Mouse (Mus musculus) heart, embryonic 12.5 days (tissue): Measurements from ENCODE around the gene Cachd1. TPM values are rescaled to one million over a fixed set of nuclear protein-coding genes. Genes with fewer than 3 reads are reported as not detected.

Source experiments
- ATAC-seq: fragments of 200-750 bp; cut with Nextera tagmentation; 2 replicates; pipeline ENCODE4 v1.8.0; 2017; ENCODE audit warnings: moderate TSS enrichment, moderate library complexity; ENCODE audit not compliant: insufficient number of reproducible peaks, low FRiP score
- H3K27ac ChIP-seq: fragments of 300-500 bp; sonication (generic); 2 replicates; pipeline ENCODE4 v1.5.1; 2016; ENCODE audit warnings: mild to moderate bottlenecking, moderate library complexity; ENCODE audit not compliant: poor library complexity, severe bottlenecking
- H3K27me3 ChIP-seq: fragments of 300-500 bp; sonication (generic); replicated peaks from 2 replicates; pipeline ENCODE4 v1.6.1; 2016; ENCODE audit warnings: mild to moderate bottlenecking, moderate library complexity
- H3K36me3 ChIP-seq: fragments of 300-500 bp; sonication (generic); 2 replicates; pipeline ENCODE4 v1.6.1; 2016; ENCODE audit warnings: mild to moderate bottlenecking, moderate library complexity
- H3K4me1 ChIP-seq: fragments of 300-500 bp; sonication (generic); replicated peaks from 2 replicates; pipeline ENCODE4 v1.6.1; 2016; ENCODE audit warnings: mild to moderate bottlenecking
- H3K4me2 ChIP-seq: fragments of 300-500 bp; sonication (generic); 2 replicates; pipeline ENCODE4 v1.6.1; 2016; ENCODE audit warnings: mild to moderate bottlenecking, moderate library complexity
- H3K4me3 ChIP-seq: fragments of 300-500 bp; sonication (generic); 2 replicates; pipeline ENCODE4 v1.5.1; 2016; ENCODE audit warnings: mild to moderate bottlenecking
- H3K9ac ChIP-seq: fragments of 300-500 bp; sonication (generic); 2 replicates; pipeline ENCODE4 v1.6.1; 2016; ENCODE audit warnings: mild to moderate bottlenecking, moderate library complexity
- H3K9me3 ChIP-seq: fragments of 300-500 bp; sonication (generic); replicated peaks from 2 replicates; pipeline ENCODE4 v1.6.1; 2016; ENCODE audit warnings: mild to moderate bottlenecking, moderate library complexity
- WGBS: fragments of 180-500 bp; shearing (Covaris S2); methylation state at CpG from one replicate; pipeline ENCODE4 v1.1.7; 2016; 5-methylcytosine and 5-hydroxymethylcytosine counted together
- polyA plus RNA-seq: library from polyadenylated mRNA; unstranded; fragments of >200 nt; fragmentation: Nextera tagmentation; extraction: Ambion mirVana; gene quantifications from 2 replicates; pipeline ENCODE4 v1.2.1, GENCODE M21; 2016

Gene Cachd1
- polyA plus RNA-seq, 1 experiment from 2014 or later: 11.5 TPM

DNA sequence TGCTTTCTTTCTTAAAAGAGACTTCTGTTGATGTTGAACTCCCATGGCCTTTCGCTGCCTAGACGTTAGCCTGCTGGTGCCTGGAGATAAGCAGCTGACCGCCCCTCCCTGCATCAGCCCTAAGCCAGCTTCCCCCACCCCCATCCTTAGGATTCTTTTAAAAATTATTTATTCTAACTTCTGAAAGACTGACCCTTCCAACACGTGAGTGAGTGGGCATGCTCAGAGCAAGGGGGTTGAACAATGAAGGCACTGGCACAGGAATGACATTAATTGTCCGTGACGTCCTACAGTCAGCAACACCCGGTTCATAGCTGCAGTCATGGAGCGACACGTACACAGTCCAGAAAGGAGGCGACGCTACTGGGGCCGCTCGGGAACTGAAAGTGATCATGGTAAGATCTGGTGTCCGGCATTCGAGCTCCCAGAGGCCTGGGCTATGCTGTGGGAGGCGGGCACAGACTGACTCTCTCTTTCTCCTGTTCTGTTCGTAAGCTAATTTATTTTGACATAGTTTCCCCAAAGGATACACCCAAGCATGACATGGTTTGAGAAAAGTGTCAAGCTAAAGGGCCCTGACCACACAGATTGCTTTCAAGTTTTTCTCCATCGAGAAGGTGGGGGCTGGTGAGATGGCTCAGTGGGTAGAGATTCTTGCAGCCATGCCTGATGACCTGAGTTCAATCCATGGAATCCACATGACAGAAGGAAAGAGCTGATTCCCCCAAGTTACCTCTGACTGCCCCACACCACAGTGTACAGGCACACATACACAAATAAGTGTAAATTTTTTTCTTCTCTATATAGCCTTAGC is 218.2 kb downstream of the Cachd1 start:
- peak; percentile 91 for ATAC-seq
- Histone ChIP-seq H3K4me1 (peaks cover 3% of the 10 kb centered on the region), H3K27ac (peak overlapping the region; percentile 64), H3K27me3 (no peaks in the 10 kb centered on the region), H3K36me3 (peaks cover 33% of the 10 kb centered on the region), H3K4me2 (peak overlapping the region; percentile 28), H3K9ac (no peak overlapping the region), H3K4me3 (0 out of 2 replicates have a peak overlapping the region, but pooled peaks have one; percentile 16), H3K9me3 (no peaks in the 10 kb centered on the region)
- 51% methylated on average over 18 of the region's 18 CpGs for WGBS

DNA sequence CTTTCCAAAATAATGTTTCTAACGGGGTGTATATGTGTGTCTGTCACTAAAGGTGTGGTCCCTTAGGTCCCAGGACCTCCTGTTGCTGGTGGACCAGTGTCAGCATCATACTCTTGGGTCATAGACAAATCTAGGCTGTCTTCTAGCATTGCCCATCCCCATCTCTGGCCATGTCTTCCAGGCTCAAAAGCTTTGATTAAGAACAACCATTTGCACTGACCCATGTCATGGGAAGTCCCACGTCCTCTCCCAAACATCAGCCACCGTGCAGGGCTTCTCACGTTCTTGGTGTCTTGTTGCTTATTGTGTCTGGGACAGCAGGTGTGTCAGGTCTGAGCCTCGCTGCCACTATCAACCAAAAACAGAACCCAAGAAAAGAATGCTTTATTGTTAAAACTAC is 219.1 kb downstream of the Cachd1 start:
- Histone ChIP-seq H3K4me3 (no peak overlapping the region), H3K4me1 (peaks cover 3% of the 10 kb centered on the region), H3K27me3 (no peaks in the 10 kb centered on the region), H3K9me3 (no peaks in the 10 kb centered on the region), H3K9ac (no peak overlapping the region), H3K36me3 (peaks cover 24% of the 10 kb centered on the region), H3K4me2 (peak overlapping the region; percentile 10; the same call in 1 of the 2 replicates), H3K27ac (no peak overlapping the region)
- WGBS: 82% methylated on average over 5 of the region's 5 CpGs
- no peak for ATAC-seq

DNA sequence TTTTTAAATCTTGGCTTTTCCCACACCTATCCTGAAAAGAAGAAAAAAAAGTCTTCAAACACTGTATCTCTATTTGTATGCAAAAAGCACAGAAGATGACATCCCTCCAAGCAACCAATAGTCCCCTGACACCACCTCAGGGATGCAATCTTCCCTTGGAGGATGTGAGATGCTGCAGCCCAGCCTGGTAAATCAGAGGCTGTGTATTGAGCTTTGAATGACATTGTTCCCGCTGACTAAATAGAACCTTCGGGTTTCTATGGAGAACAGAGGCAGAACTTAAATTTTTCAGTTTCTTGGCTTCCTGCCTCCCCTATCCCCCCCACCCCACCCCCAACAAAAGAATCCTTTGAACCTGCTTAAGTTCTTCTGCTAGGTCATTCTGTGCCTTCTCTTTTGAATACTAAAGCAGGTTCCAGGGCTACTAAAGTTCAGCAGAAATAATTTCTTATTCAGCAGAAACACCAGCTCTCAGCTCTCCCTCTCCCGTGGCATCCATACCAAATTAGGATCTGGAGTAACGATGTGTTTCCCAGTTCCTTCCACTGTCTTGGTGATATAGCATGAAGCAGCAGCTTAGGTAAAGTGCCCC is 219.7 kb downstream of the Cachd1 start:
- Histone ChIP-seq H3K4me1 (peaks cover 3% of the 10 kb centered on the region), H3K27ac (no peak overlapping the region), H3K4me3 (no peak overlapping the region), H3K4me2 (no peak overlapping the region), H3K27me3 (no peaks in the 10 kb centered on the region), H3K9me3 (no peaks in the 10 kb centered on the region), H3K9ac (no peak overlapping the region), H3K36me3 (peaks cover 23% of the 10 kb centered on the region)
- WGBS: 81% methylated on average over 4 of the region's 4 CpGs
- no peak for ATAC-seq

DNA sequence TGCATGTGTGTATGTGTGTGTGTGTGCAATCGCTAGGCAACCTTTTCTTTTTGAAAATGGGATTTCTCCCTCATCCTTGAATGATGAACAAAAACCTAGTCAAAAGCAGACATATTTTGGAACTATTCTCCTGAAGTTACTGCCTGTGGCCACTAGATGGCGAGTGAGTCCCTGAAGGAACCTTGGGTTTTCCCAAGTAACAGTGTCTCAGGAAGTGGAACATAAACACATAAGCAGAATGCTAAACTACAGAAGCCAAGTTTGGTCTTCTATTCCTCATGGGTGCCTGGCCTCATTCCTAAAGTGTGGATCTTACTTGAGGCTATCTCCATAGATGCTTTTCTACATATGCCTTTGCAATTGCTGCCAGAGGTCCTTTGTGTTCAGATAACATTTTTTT is 221.7 kb downstream of the Cachd1 start:
- peaks cover 27% of the 10 kb centered on the region for H3K36me3 ChIP-seq
- no peak overlapping the region for H3K27ac ChIP-seq
- WGBS: 16% methylated on average over 2 of the region's 2 CpGs

DNA sequence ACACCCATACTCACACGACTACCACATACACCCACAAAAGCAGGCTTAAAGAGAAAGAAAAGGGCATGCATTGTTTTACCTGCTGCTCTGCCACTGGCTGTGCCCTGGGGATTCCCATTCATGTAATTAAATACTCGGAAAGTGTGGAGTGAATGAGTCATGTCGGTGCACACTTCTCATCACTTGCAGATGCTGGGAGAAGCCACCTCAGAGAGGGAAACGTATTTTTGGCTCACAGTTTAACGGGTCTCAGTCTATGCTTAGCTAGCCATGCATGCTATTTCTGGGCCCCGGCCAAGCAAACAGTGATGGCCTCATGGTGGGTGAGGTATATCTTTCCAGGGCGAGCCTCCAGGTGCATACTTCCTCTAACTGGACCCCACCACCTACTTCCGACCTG is 222.4 kb downstream of the Cachd1 start:
- no peak overlapping the region for H3K27ac ChIP-seq
- no peaks in the 10 kb centered on the region for H3K9me3 ChIP-seq
- H3K4me3 ChIP-seq: no peak overlapping the region
- H3K4me2 ChIP-seq: no peak overlapping the region
- no peak for ATAC-seq
- no peak overlapping the region for H3K9ac ChIP-seq
- H3K36me3 ChIP-seq: peaks cover 30% of the 10 kb centered on the region
- H3K4me1 ChIP-seq: no peaks in the 10 kb centered on the region; the same call in none of the 2 replicates
- H3K27me3 ChIP-seq: no peaks in the 10 kb centered on the region
- WGBS: 85% methylated on average over 8 of the region's 8 CpGs

More for the DNA sequence above, 221.7 kb downstream of the Cachd1 start:
- Histone ChIP-seq H3K9ac (no peak overlapping the region), H3K4me3 (no peak overlapping the region), H3K9me3 (no peaks in the 10 kb centered on the region), H3K4me2 (no peak overlapping the region), H3K4me1 (peaks cover 3% of the 10 kb centered on the region), H3K27me3 (no peaks in the 10 kb centered on the region)
- no peak for ATAC-seq

DNA sequence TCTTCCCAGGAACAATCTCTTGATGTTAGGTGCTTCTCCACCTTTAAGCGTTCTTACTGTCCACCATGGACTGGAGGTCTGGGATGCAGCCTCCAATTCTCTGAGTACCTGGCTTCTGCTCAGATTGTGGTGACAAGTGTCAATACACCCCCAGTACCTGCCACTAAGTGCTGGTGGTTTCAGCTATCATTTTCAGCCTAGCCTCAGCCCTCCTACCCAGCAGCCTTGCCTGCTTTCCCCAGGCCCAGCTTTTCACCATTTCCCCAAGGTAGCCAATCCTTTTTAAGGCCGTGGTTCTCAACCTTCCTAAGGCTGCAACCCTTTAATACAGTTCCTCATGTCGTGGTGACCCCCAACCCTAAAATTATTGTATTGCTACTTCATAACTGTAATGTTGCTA is 224.1 kb downstream of the Cachd1 start:
- Histone ChIP-seq H3K4me1 (no peaks in the 10 kb centered on the region), H3K4me3 (no peak overlapping the region), H3K4me2 (no peak overlapping the region), H3K36me3 (peaks cover 22% of the 10 kb centered on the region), H3K27me3 (no peaks in the 10 kb centered on the region), H3K27ac (no peak overlapping the region), H3K9ac (no peak overlapping the region), H3K9me3 (no peaks in the 10 kb centered on the region)
- 86% methylated on average over 3 of the region's 3 CpGs for WGBS
- ATAC-seq: no peak

DNA sequence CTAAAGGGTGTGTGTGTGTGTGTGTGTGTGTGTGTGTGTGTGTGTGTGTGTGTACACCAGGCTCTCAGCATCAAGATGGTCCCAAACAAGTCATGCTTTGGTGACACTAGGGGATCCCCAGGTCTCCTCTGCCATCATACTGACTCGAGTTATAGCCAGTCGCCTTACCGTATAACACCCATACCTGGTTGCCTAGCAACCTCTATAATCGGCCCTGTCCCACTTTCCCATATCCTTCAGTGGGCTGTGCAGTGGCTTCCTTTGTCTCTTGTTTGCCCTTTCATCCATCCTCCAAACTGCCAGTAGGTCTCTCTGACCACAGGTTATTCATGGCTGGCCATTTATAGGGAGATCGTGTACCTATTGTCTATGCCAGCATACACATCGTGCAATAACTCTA is 224.6 kb downstream of the Cachd1 start:
- H3K27me3 ChIP-seq: no peaks in the 10 kb centered on the region
- no peak for ATAC-seq

DNA sequence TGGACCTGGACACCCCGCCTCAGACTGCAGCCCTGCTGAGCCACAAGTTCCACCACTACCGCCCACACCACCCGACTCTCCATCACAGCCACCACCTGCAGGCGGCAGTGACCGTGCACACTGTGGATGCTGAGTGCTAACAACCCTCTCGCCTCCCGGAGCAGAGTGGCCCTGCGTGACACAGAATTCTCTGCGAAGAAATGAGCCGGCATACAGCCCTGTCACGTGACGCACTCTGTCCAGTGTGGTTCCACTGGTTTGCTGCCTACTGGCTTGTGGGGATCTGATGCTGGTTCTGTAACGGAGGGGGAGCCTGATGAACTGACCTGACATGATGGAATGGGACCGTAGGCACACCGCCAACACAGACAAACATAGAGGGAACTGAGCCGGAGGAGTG is 226.5 kb downstream of the Cachd1 start:
- Histone ChIP-seq H3K9me3 (no peaks in the 10 kb centered on the region), H3K36me3 (peaks cover 21% of the 10 kb centered on the region), H3K4me1 (no peaks in the 10 kb centered on the region), H3K4me3 (no peak overlapping the region), H3K4me2 (no peak overlapping the region), H3K9ac (no peak overlapping the region), H3K27ac (no peak overlapping the region), H3K27me3 (no peaks in the 10 kb centered on the region)
- no peak for ATAC-seq
- WGBS: 92% methylated on average over 16 of the region's 16 CpGs

More for the DNA sequence above, 224.6 kb downstream of the Cachd1 start:
- 84% methylated on average over 6 of the region's 6 CpGs for WGBS
- no peak overlapping the region for H3K9ac ChIP-seq
- no peaks in the 10 kb centered on the region for H3K4me1 ChIP-seq
- H3K36me3 ChIP-seq: peaks cover 21% of the 10 kb centered on the region
- no peak overlapping the region for H3K4me2 ChIP-seq
- H3K4me3 ChIP-seq: no peak overlapping the region
- H3K27ac ChIP-seq: no peak overlapping the region
- no peaks in the 10 kb centered on the region for H3K9me3 ChIP-seq

DNA sequence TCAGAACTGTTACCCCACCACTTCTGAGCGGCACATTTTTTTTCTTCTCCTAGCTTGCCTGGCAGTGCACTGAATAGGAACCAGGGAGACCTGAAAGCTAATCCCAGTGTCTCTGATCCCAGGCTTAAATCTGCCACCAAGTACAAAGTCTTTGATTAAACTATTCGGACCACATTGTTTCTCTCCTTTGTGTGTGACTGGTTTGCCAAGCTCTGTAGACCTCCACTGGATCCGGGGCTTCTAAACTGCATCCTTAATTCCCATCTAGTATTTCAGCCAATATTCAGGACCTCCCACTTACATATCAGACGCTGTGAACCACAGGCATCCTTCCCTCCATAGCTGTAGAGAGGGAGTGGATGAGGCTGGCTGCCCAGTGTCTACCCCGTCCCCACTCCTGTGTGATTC is 231.9 kb downstream of the Cachd1 start:
- Histone ChIP-seq H3K4me2 (no peak overlapping the region), H3K4me1 (no peaks in the 10 kb centered on the region), H3K36me3 (peaks cover 2% of the 10 kb centered on the region; the same call in 1 of the 2 replicates), H3K9me3 (no peaks in the 10 kb centered on the region), H3K27ac (no peak overlapping the region), H3K27me3 (no peaks in the 10 kb centered on the region), H3K4me3 (no peak overlapping the region), H3K9ac (no peak overlapping the region)
- 74% methylated on average over 5 of the region's 5 CpGs for WGBS
- ATAC-seq: no peak

DNA sequence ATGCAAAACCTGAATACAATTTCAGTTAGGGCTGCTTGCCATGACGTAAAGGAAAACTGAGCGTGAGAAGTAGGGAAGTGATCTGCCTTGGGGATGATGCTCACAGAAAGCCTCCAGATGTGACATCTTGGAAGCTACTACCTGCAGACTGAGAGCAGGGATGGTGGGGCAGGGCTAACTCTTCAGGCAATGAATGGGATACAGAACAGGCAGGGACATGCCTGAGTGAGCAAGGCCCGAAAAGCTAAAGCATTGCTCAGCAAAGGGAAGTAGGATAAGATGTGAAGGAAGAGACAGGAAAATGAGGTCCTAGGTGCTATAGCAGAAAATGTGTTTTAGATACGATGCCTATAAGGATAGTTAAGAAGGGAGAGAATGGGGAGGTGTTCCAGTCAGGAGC is 232.6 kb downstream of the Cachd1 start:
- no peaks in the 10 kb centered on the region for H3K36me3 ChIP-seq
- 90% methylated on average over 4 of the region's 4 CpGs for WGBS

DNA sequence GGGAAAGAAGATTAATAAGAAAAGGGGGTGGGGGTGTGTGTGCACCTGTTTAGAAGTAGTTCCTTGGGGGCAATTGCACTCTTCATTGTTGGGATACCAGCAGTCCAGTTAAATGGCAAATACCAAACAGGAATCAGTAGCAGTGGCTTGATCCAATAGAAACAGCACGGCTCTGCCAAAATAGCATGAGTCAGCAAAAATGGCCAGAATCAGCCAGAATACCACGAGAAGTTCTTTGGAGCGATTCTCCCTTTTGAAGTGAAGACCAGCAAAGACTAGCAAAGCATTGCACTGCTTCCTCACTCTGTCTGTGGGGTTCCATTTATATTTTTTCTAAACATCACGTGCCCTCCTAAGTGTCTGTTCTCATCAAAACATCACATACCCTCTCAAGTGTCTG is 241.3 kb downstream of the Cachd1 start:
- ATAC-seq: no peak
- Histone ChIP-seq H3K4me1 (no peaks in the 10 kb centered on the region), H3K4me3 (no peak overlapping the region), H3K27ac (no peak overlapping the region), H3K9me3 (peaks cover 2% of the 10 kb centered on the region), H3K9ac (no peak overlapping the region), H3K4me2 (no peak overlapping the region), H3K36me3 (no peaks in the 10 kb centered on the region), H3K27me3 (no peaks in the 10 kb centered on the region)
- WGBS: 82% methylated on average over 4 of the region's 4 CpGs

More for the DNA sequence above, 232.6 kb downstream of the Cachd1 start:
- Histone ChIP-seq H3K27ac (no peak overlapping the region), H3K9ac (no peak overlapping the region), H3K9me3 (no peaks in the 10 kb centered on the region), H3K4me1 (no peaks in the 10 kb centered on the region), H3K4me3 (no peak overlapping the region), H3K27me3 (no peaks in the 10 kb centered on the region), H3K4me2 (no peak overlapping the region)
- ATAC-seq: no peak
